Mouse (Mus musculus) heart, postnatal 10 days (tissue): Measurements from ENCODE around the gene Dlg5. TPM values are rescaled to one million over a fixed set of nuclear protein-coding genes. Genes with fewer than 3 reads are reported as not detected.
A peak's percentile ranks its signal among the peaks of the same experiment; 100 is the strongest.

ENCODE experiments used
- DNase-seq, 2 experiments: peaks; one replicate each; pipeline ENCODE4 v3.0.0; 2021
- intact Hi-C: fragments of 180-260 bp; cut with DNase I; formaldehyde crosslinking; loops from one replicate; pipeline ENCODE4 v1.15.1; 2025
- total RNA-seq, 2 experiments: library from RNA; stranded (reverse); gene quantifications; 2 replicates each; pipeline ENCODE4 v1.2.3; 2021

Gene Dlg5
- total RNA-seq, 2 experiments from 2014 or later = 17.0 to 19.1 TPM

GRCm38 (mm10) chr14:24235954-24236353 is 9.8 kb downstream of the Dlg5 start:
- intact Hi-C loops = no loop called here
- no peak for DNase-seq

- DNase-seq = no peak
- intact Hi-C loops = no loop called here
These were observed 11.3 kb downstream of the Dlg5 start for GRCm38 (mm10) chr14:24234411-24234810.

GRCm38 (mm10) chr14:24232641-24233633 is 12.8 kb downstream of the Dlg5 start:
- intact Hi-C loops = no loop called here
- DNase-seq = peak; percentile 33 to 41

GRCm38 (mm10) chr14:24228549-24228948 is 17.2 kb downstream of the Dlg5 start:
- no peak for DNase-seq
- intact Hi-C loops = no loop called here

- intact Hi-C loops = no loop called here
- no peak for DNase-seq
These were observed 18.7 kb downstream of the Dlg5 start for GRCm38 (mm10) chr14:24227015-24227414.

GRCm38 (mm10) chr14:24226344-24226743 is 19.4 kb downstream of the Dlg5 start:
- intact Hi-C loops = no loop called here
- no peak for DNase-seq

- intact Hi-C loops = no loop called here
- DNase-seq = no peak
These were observed 23.0 kb downstream of the Dlg5 start for GRCm38 (mm10) chr14:24222759-24223158.

- no peak for DNase-seq
- intact Hi-C loops = no loop called here
These were observed 23.4 kb downstream of the Dlg5 start for GRCm38 (mm10) chr14:24222273-24222672.

- intact Hi-C loops = no loop called here
- DNase-seq = no peak
These were observed 28.4 kb downstream of the Dlg5 start for GRCm38 (mm10) chr14:24217362-24217722.

- intact Hi-C loops = no loop called here
- no peak for DNase-seq
These were observed 28.9 kb downstream of the Dlg5 start for GRCm38 (mm10) chr14:24216678-24217361.

- intact Hi-C loops = no loop called here
- no peak for DNase-seq
These were observed 29.7 kb downstream of the Dlg5 start for GRCm38 (mm10) chr14:24216064-24216463.

- DNase-seq = no peak
These were observed 31.3 kb downstream of the Dlg5 start for GRCm38 (mm10) chr14:24214436-24214835.

GRCm38 (mm10) chr14:24213336-24213735 is 32.4 kb downstream of the Dlg5 start:
- no peak for DNase-seq
- intact Hi-C loops = no loop called here

More at GRCm38 (mm10) chr14:24214436-24214835, 31.3 kb downstream of the Dlg5 start:
- intact Hi-C loops = no loop called here

- DNase-seq = no peak
- intact Hi-C loops = no loop called here
These were observed 32.9 kb downstream of the Dlg5 start for GRCm38 (mm10) chr14:24212861-24213260.

- peak; percentile 18 to 38 for DNase-seq
These were observed 38.4 kb downstream of the Dlg5 start for GRCm38 (mm10) chr14:24207360-24207752.

GRCm38 (mm10) chr14:24206736-24207359 is 38.9 kb downstream of the Dlg5 start:
- DNase-seq = no peak
- intact Hi-C loops = no loop called here

More at GRCm38 (mm10) chr14:24207360-24207752, 38.4 kb downstream of the Dlg5 start:
- intact Hi-C loops = no loop called here

GRCm38 (mm10) chr14:24206314-24206713 is 39.4 kb downstream of the Dlg5 start:
- DNase-seq = no peak
- intact Hi-C loops = no loop called here

- no peak for DNase-seq
- intact Hi-C loops = no loop called here
These were observed 40.3 kb downstream of the Dlg5 start for GRCm38 (mm10) chr14:24205281-24205871.

- no peak for DNase-seq
- intact Hi-C loops = no loop called here
These were observed 42.5 kb downstream of the Dlg5 start for GRCm38 (mm10) chr14:24203210-24203609.

GRCm38 (mm10) chr14:24200771-24201170 is 44.9 kb downstream of the Dlg5 start:
- no peak for DNase-seq
- intact Hi-C loops = no loop called here

GRCm38 (mm10) chr14:24199732-24200131 is 46.0 kb downstream of the Dlg5 start:
- intact Hi-C loops = no loop called here

More at GRCm38 (mm10) chr14:24199732-24200131, 46.0 kb downstream of the Dlg5 start:
- no peak for DNase-seq
